Mouse (Mus musculus): ENCODE measurements at regions not wholly inside any gene's neighbourhood (a gene's known extent, or its start where the extent isn't known, plus 50 kb on each side); places are given as distances from the start of the nearest gene placed in this dataset.

DNA sequence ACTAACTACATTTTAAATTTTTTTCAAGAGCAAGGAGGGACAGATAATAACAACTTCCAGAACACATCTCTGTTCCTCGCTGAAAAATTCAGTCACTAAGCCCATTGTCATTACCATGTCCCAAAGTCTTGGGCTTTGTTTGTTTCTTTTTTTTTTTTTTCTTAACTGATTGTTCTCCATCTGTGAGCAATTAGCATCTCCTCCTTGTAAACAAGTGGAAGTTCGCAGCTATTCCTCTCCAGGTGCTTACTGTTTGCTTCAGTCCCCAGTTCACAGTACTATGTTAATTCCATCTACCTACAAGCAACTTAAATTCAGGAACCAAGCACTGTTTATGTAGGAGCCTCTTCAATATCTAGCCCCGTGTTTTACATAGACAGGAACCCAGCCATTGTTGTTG, 225.5 kb upstream of the Gm6657 start:
- H3K36me3 ChIP-seq (ENCODE audit: control insufficient read depth, insufficient read depth, low read length), result no peaks in the 10 kb centered on the region
- no peaks in the 10 kb centered on the region for H3K4me1 ChIP-seq (replicated peaks; ENCODE audit: control insufficient read depth, insufficient read depth, low read length)
- no peak for DNase-seq
- no peaks in the 10 kb centered on the region for H3K27me3 ChIP-seq (ENCODE audit: control insufficient read depth, insufficient read depth, low read length)
- no peak overlapping the region for H3K4me3 ChIP-seq (ENCODE audit: control insufficient read depth, insufficient read depth, low read length)
- 86% methylated on average over 3 of the region's 3 CpGs for WGBS
- TF ChIP-seq POLR2A (IDR thresholded peaks at IDR 0.05; ENCODE audit: control insufficient read depth, extremely low read depth, insufficient read depth, low read length, poor library complexity) (no peak), CTCF (IDR thresholded peaks at IDR 0.05; ENCODE audit: borderline replicate concordance, control insufficient read depth, extremely low read depth, insufficient read depth, low read length, poor library complexity) (no peak)
- H3K27ac ChIP-seq (ENCODE audit: control insufficient read depth, insufficient read depth, low read length), result no peak overlapping the region

DNA sequence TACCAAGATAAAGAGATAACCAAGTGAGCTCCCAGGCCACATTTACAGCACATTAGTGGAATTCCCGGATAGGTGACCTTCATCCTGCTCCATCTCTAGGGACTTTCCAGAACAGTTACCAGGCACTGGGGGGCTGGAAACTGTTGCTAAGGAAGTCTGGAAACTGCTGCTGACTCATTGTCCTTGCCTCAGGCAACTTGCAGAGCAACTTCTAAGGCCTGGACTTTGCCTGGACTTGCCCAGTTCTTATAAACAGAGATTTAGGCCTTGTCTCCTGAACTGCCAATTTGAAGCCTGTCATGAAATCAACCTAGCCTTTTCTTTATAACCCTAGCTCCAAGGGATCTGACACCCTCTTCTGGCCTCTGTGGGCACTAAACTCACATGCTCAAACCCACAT, 224.0 kb upstream of the Gm6657 start:
- Histone ChIP-seq H3K4me3 (ENCODE audit: control insufficient read depth, insufficient read depth, low read length) (no peak overlapping the region), H3K27me3 (ENCODE audit: control insufficient read depth, insufficient read depth, low read length) (no peaks in the 10 kb centered on the region), H3K36me3 (ENCODE audit: control insufficient read depth, insufficient read depth, low read length) (no peaks in the 10 kb centered on the region), H3K4me1 (replicated peaks; ENCODE audit: control insufficient read depth, insufficient read depth, low read length) (no peaks in the 10 kb centered on the region), H3K27ac (ENCODE audit: control insufficient read depth, insufficient read depth, low read length) (no peak overlapping the region)
- TF ChIP-seq CTCF (IDR thresholded peaks at IDR 0.05; ENCODE audit: borderline replicate concordance, control insufficient read depth, extremely low read depth, insufficient read depth, low read length, poor library complexity) (no peak), POLR2A (IDR thresholded peaks at IDR 0.05; ENCODE audit: control insufficient read depth, extremely low read depth, insufficient read depth, low read length, poor library complexity) (no peak)
- no peak for DNase-seq
- 97% methylated on average over 1 of the region's 1 CpGs for WGBS

DNA sequence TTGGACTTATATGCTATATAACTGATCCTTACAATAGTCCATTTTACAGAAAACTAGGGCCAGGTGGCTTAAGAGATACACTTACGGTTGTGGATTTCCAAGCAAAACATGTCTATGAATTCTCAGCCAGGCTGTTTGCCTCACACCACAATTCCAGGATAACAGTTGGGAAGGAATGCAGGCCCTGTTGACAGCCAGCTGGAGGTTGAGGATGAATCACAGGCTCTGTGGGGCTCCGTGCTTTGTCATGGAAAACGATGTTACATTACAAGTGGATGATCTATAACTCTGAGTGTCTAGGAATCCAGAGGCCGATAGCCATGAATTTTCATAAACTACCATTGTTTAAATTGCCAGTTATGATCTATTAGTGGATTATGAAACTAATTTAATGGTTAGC, 221.9 kb upstream of the Gm6657 start:
- H3K36me3 ChIP-seq (ENCODE audit: control insufficient read depth, insufficient read depth, low read length), result no peaks in the 10 kb centered on the region
- WGBS, result 95% methylated on average over 4 of the region's 4 CpGs
- DNase-seq, result no peak
- H3K27me3 ChIP-seq (ENCODE audit: control insufficient read depth, insufficient read depth, low read length), result no peaks in the 10 kb centered on the region
- H3K4me3 ChIP-seq (ENCODE audit: control insufficient read depth, insufficient read depth, low read length), result no peak overlapping the region
- no peaks in the 10 kb centered on the region for H3K4me1 ChIP-seq (replicated peaks; ENCODE audit: control insufficient read depth, insufficient read depth, low read length)
- H3K27ac ChIP-seq (ENCODE audit: control insufficient read depth, insufficient read depth, low read length), result no peak overlapping the region
- TF ChIP-seq POLR2A (IDR thresholded peaks at IDR 0.05; ENCODE audit: control insufficient read depth, extremely low read depth, insufficient read depth, low read length, poor library complexity) (no peak), CTCF (IDR thresholded peaks at IDR 0.05; ENCODE audit: borderline replicate concordance, control insufficient read depth, extremely low read depth, insufficient read depth, low read length, poor library complexity) (no peak)

DNA sequence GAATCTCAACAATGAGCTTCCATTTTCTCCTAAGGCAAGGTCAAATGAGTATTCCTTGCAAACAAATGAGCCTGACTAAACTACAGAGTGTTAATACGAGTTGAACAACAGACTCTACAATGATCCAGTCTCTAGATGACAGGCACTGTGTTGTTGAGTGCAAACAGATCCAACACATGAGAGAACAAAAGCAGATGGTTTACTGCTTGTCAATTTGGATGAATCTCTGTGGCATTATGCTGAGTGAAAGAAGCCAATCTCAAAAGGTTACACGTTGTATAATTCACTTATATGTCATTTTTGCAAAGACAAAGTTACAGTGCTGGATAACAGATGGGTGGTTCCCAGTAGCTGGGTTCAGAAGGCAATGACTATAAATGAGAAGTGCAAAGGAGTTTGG, 217.1 kb upstream of the Gm6657 start:
- WGBS, result 89% methylated on average over 2 of the region's 2 CpGs
- H3K27me3 ChIP-seq (ENCODE audit: control insufficient read depth, insufficient read depth, low read length), result no peaks in the 10 kb centered on the region
- DNase-seq, result no peak

DNA sequence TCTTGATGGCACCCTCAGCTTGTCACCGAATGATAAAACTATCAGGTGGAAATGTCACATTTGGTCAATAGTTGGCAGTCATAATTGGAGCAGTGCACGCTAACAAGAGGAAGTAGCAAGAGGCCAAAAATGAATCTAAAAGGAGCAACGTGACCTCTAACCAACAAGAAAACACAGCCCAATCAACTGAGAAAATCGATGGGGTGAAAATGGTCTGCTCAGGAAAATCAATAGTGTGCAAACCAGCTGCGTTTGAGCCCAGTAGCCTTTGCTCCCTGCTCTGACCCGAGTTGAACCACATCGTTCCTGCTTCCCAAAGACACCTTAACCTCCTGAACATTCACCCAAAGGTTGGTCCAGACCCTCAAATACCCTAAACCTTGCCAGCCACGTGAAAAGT, 207.3 kb upstream of the Gm6657 start:
- no peak for DNase-seq

More for the DNA sequence above, 217.1 kb upstream of the Gm6657 start:
- TF ChIP-seq CTCF (IDR thresholded peaks at IDR 0.05; ENCODE audit: borderline replicate concordance, control insufficient read depth, extremely low read depth, insufficient read depth, low read length, poor library complexity) (no peak), POLR2A (IDR thresholded peaks at IDR 0.05; ENCODE audit: control insufficient read depth, extremely low read depth, insufficient read depth, low read length, poor library complexity) (no peak)
- Histone ChIP-seq H3K27ac (ENCODE audit: control insufficient read depth, insufficient read depth, low read length) (no peak overlapping the region), H3K4me3 (ENCODE audit: control insufficient read depth, insufficient read depth, low read length) (no peak overlapping the region), H3K36me3 (ENCODE audit: control insufficient read depth, insufficient read depth, low read length) (no peaks in the 10 kb centered on the region), H3K4me1 (replicated peaks; ENCODE audit: control insufficient read depth, insufficient read depth, low read length) (no peaks in the 10 kb centered on the region)

DNA sequence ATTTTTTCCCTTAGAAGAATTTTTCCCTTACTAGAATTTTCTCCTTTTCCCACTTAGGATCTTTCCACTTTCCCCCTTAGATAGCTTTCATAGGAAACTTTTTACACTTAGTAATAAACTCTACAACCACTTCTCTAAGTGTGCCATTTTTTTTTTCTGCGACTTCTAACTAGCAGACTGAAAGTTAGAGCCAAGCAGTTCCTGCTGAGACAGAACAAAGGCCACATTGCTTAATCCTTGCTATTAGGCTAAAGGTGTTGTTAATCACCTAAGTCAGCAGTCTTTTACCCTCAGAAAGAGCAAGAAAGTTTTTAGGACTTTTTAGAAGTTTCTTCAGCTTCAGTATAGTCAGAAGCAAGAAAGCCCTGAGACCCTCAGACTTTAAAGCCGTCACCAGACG, 204.3 kb upstream of the Gm6657 start:
- no peak for DNase-seq
- Histone ChIP-seq H3K4me1 (replicated peaks; ENCODE audit: control insufficient read depth, insufficient read depth, low read length) (no peaks in the 10 kb centered on the region), H3K27me3 (ENCODE audit: control insufficient read depth, insufficient read depth, low read length) (no peaks in the 10 kb centered on the region), H3K4me3 (ENCODE audit: control insufficient read depth, insufficient read depth, low read length) (no peak overlapping the region), H3K27ac (ENCODE audit: control insufficient read depth, insufficient read depth, low read length) (no peak overlapping the region), H3K36me3 (ENCODE audit: control insufficient read depth, insufficient read depth, low read length) (no peaks in the 10 kb centered on the region)
- 78% methylated on average over 3 of the region's 3 CpGs for WGBS
- TF ChIP-seq CTCF (IDR thresholded peaks at IDR 0.05; ENCODE audit: borderline replicate concordance, control insufficient read depth, extremely low read depth, insufficient read depth, low read length, poor library complexity), result no peak
- TF ChIP-seq POLR2A (IDR thresholded peaks at IDR 0.05; ENCODE audit: control insufficient read depth, extremely low read depth, insufficient read depth, low read length, poor library complexity), result no peak

More for the DNA sequence above, 207.3 kb upstream of the Gm6657 start:
- Histone ChIP-seq H3K27me3 (ENCODE audit: control insufficient read depth, insufficient read depth, low read length) (no peaks in the 10 kb centered on the region), H3K27ac (ENCODE audit: control insufficient read depth, insufficient read depth, low read length) (no peak overlapping the region), H3K36me3 (ENCODE audit: control insufficient read depth, insufficient read depth, low read length) (no peaks in the 10 kb centered on the region), H3K4me1 (replicated peaks; ENCODE audit: control insufficient read depth, insufficient read depth, low read length) (no peaks in the 10 kb centered on the region), H3K4me3 (ENCODE audit: control insufficient read depth, insufficient read depth, low read length) (no peak overlapping the region)
- TF ChIP-seq POLR2A (IDR thresholded peaks at IDR 0.05; ENCODE audit: control insufficient read depth, extremely low read depth, insufficient read depth, low read length, poor library complexity) (no peak), CTCF (IDR thresholded peaks at IDR 0.05; ENCODE audit: borderline replicate concordance, control insufficient read depth, extremely low read depth, insufficient read depth, low read length, poor library complexity) (no peak)
- 88% methylated on average over 8 of the region's 8 CpGs for WGBS

DNA sequence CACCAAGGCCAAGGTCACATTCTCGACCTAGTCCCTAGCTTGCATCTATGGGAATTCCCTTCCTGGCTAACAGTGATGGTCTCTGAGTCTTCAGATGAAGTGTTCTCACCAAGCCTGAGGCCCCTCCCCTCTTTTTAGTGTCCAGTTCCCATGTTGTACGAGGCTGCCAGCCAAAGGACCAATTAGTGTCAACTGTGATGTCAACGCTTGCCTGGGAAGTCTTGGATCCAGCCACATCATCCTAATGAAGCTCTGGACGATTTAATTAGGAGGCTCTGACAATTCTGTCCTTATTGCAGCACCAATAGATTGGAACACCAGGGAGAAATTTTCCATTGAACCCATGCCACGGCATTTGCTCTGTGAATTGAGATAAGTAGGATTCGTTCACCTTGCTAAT, 202.4 kb upstream of the Gm6657 start:
- no peak for TF ChIP-seq CTCF (IDR thresholded peaks at IDR 0.05; ENCODE audit: borderline replicate concordance, control insufficient read depth, extremely low read depth, insufficient read depth, low read length, poor library complexity)
- no peak for TF ChIP-seq POLR2A (IDR thresholded peaks at IDR 0.05; ENCODE audit: control insufficient read depth, extremely low read depth, insufficient read depth, low read length, poor library complexity)
- 89% methylated on average over 6 of the region's 6 CpGs for WGBS
- Histone ChIP-seq H3K27ac (ENCODE audit: control insufficient read depth, insufficient read depth, low read length) (no peak overlapping the region), H3K4me1 (replicated peaks; ENCODE audit: control insufficient read depth, insufficient read depth, low read length) (no peaks in the 10 kb centered on the region), H3K27me3 (ENCODE audit: control insufficient read depth, insufficient read depth, low read length) (no peaks in the 10 kb centered on the region), H3K4me3 (ENCODE audit: control insufficient read depth, insufficient read depth, low read length) (no peak overlapping the region), H3K36me3 (ENCODE audit: control insufficient read depth, insufficient read depth, low read length) (no peaks in the 10 kb centered on the region)
- no peak for DNase-seq
